In the genomic region with DNA sequence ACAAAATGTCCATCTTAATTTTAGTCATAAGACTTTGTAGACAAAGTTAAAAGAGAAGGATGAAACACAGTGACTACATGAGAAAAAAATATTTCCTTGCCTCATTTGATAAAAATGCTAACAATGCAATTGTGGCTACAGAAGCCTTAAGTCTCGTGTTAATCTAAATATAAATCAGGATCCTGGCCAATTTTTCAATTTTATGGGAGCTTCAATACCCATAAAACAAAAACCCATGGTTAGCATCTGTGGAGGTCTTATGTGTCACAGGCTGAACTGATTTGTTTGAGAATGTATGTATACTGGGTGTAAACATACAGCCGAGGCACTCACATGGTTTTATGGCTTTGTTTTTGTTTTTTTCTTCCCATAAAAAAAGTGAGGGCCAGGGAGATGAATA, we compare ENCODE assay signal across 8 mouse cellular contexts. TPM values are rescaled to one million over a fixed set of nuclear protein-coding genes. Genes with fewer than 3 reads are reported as not detected.
A peak's percentile ranks its signal among the peaks of the same experiment; 100 is the strongest.
DNase-seq lines count a peak whose midpoint lies in the region; ATAC-seq and TF ChIP-seq lines count a peak whose summit lies in the region.

No protein-coding gene starts in this region.

- TF ChIP-seq CTCF in heart, adult 2 months (IDR thresholded peaks at IDR 0.05): no peak
- no peak for TF ChIP-seq CTCF in CH12.LX (conservative IDR thresholded peaks at IDR 0.05 in 1 of 2, IDR thresholded peaks at IDR 0.05 in 1 of 2; ENCODE audit: low read depth in 2 of 2, low read length in 2 of 2)
- no peak for TF ChIP-seq CTCF in liver, postnatal 0 days (IDR thresholded peaks at IDR 0.05; ENCODE audit: low read depth)

- dilution Hi-C loops in CH12.LX (cut with MboI; ENCODE audit: extremely low pct_ligation_motif_present, extremely low pct_unique_long_range_greater_than_20kb, low sequenced_read_pairs): no loop called here

- peaks cover 12% of the 10 kb centered on the region; the same call in 1 of the 2 replicates for H3K36me3 ChIP-seq in heart, adult 2 months (ENCODE audit: control insufficient read depth, insufficient read depth, low read length)
- no peaks in the 10 kb centered on the region for H3K36me3 ChIP-seq in CH12.LX (replicated peaks in 1 of 2; ENCODE audit: control insufficient read depth in 1 of 2, insufficient read depth in 1 of 2, low read length in 1 of 2)
- no peaks in the 10 kb centered on the region for H3K36me3 ChIP-seq in forebrain, embryonic 14.5 days (ENCODE audit: control insufficient read depth, insufficient read depth, low read length)
- H3K36me3 ChIP-seq in liver, postnatal 0 days (replicated peaks; ENCODE audit: insufficient read depth, low read length): 0 out of 2 replicates have a peak, but pooled peaks cover 5% of the 10 kb centered on the region

- WGBS in heart, adult 2 months: 3% methylated on average over 2 of the region's 2 CpGs
- 25% methylated on average over 2 of the region's 2 CpGs for WGBS in forebrain, embryonic 14.5 days
- WGBS in liver, postnatal 0 days (ENCODE audit: insufficient replicate concordance): 12% methylated on average over 2 of the region's 2 CpGs

- TF ChIP-seq RAD21 in CH12.LX (IDR thresholded peaks at IDR 0.05; ENCODE audit: low read depth, low read length): no peak

- peaks cover 6% of the 10 kb centered on the region for H3K4me1 ChIP-seq in heart, adult 2 months (ENCODE audit: control insufficient read depth, insufficient read depth, low read length)
- peaks cover 3 to 11% of the 10 kb centered on the region in 2 experiments; a peak in 3 of 4 replicates for H3K4me1 ChIP-seq in CH12.LX (ENCODE audit: control insufficient read depth in 1 of 2, insufficient read depth in 2 of 2)
- H3K4me1 ChIP-seq in forebrain, embryonic 14.5 days (ENCODE audit: control insufficient read depth, insufficient read depth, low read length): peaks cover 5% of the 10 kb centered on the region
- H3K4me1 ChIP-seq in liver, postnatal 0 days (ENCODE audit: insufficient read depth): peaks cover 6% of the 10 kb centered on the region

- TF ChIP-seq POLR2A in heart, adult 2 months (IDR thresholded peaks at IDR 0.05; ENCODE audit: insufficient read depth, low read depth, low read length): no peak
- TF ChIP-seq POLR2A in CH12.LX (IDR thresholded peaks at IDR 0.05; ENCODE audit: low read depth, low read length): no peak

- H3K9me3 ChIP-seq in CH12.LX (replicated peaks; ENCODE audit: low read length): no peaks in the 10 kb centered on the region
- H3K9me3 ChIP-seq in forebrain, embryonic 14.5 days (replicated peaks; ENCODE audit: control insufficient read depth, low read length): no peaks in the 10 kb centered on the region
- no peaks in the 10 kb centered on the region for H3K9me3 ChIP-seq in liver, postnatal 0 days (ENCODE audit: low read length)

- H3K27ac ChIP-seq in heart, adult 2 months: peak overlapping the region; percentile 94
- no peak overlapping the region for H3K27ac ChIP-seq in CH12.LX (ENCODE audit: insufficient read depth, low read depth)
- peak overlapping the region; percentile 85 for H3K27ac ChIP-seq in forebrain, embryonic 14.5 days (ENCODE audit: low read depth, low read length)
- H3K27ac ChIP-seq in liver, postnatal 0 days (ENCODE audit: low read depth): peak overlapping the region; percentile 87

- no peak for DNase-seq in heart, adult 2 months
- DNase-seq in heart, adult 9 months (ENCODE audit: low spot score in 2 of 2): no peak
- DNase-seq in CH12.LX (ENCODE audit: extremely low read depth): no peak
- peak; percentile 14 for DNase-seq in forebrain, embryonic 14.5 days (ENCODE audit: low spot score)
- DNase-seq in liver, postnatal 0 days: no peak
- DNase-seq in B cell, adult 2 months: no peak
- DNase-seq in left cerebral cortex, adult 11 months (ENCODE audit: low spot score): no peak
- DNase-seq in frontal cortex, postnatal 10 days (ENCODE audit: low spot score in 2 of 2): no peak

- H3K9ac ChIP-seq in heart, adult 2 months (ENCODE audit: low read depth, low read length): peak overlapping the region; percentile 69; the same call in 1 of the 2 replicates
- H3K9ac ChIP-seq in CH12.LX (ENCODE audit: insufficient read depth, low read depth): peak overlapping the region; percentile 80
- peak overlapping the region; percentile 79 for H3K9ac ChIP-seq in forebrain, embryonic 14.5 days (ENCODE audit: low read length)
- H3K9ac ChIP-seq in liver, postnatal 0 days (replicated peaks): peak overlapping the region; percentile 91

- H3K4me2 ChIP-seq in CH12.LX (ENCODE audit: insufficient read depth, low read depth, poor library complexity, severe bottlenecking): peak overlapping the region; percentile 58; the same call in 1 of the 2 replicates
- peak overlapping the region; percentile 81 for H3K4me2 ChIP-seq in forebrain, embryonic 14.5 days (ENCODE audit: low read length)
- H3K4me2 ChIP-seq in liver, postnatal 0 days (ENCODE audit: low read depth, low read length): peak overlapping the region; percentile 86

- no peak for TF ChIP-seq EP300 in heart, adult 2 months (IDR thresholded peaks at IDR 0.05; ENCODE audit: insufficient read depth, low read depth, low read length)
- TF ChIP-seq EP300 in CH12.LX (IDR thresholded peaks at IDR 0.05; ENCODE audit: low read length): no peak
- TF ChIP-seq EP300 in liver, postnatal 0 days (IDR thresholded peaks at IDR 0.05; ENCODE audit: low read depth): no peak

- intact Hi-C loops in heart, adult 2 months (cut with DNase I): loop anchor here (1.0 to 2.0 kb wide), 2 partner anchors 41 to 124 kb away; a partner anchor contains a TSS

- peak overlapping the region; percentile 92 for H3K4me3 ChIP-seq in heart, adult 2 months
- peak overlapping the region; percentile 54 to 77 (median 62) for H3K4me3 ChIP-seq in CH12.LX (replicated peaks in 1 of 3; ENCODE audit: low read depth in 2 of 3, low read length in 2 of 3, poor library complexity in 1 of 3)
- peak overlapping the region; percentile 74 for H3K4me3 ChIP-seq in forebrain, embryonic 14.5 days (ENCODE audit: low read depth, low read length)
- peak overlapping the region; percentile 85 for H3K4me3 ChIP-seq in liver, postnatal 0 days (ENCODE audit: low read depth, low read length)

- in situ Hi-C loops in CH12.LX (cut with MboI; ENCODE audit: low pct_ligation_motif_present, low pct_unique_long_range_greater_than_20kb, low sequenced_read_pairs): loop anchor here (10.0 kb wide), 1 partner anchor 125 kb away; a partner anchor contains a TSS

- ATAC-seq in forebrain, embryonic 14.5 days: peak; percentile 0; the same call in 1 of the 2 replicates
- no peak for ATAC-seq in liver, postnatal 0 days

- no peaks in the 10 kb centered on the region for H3K27me3 ChIP-seq in heart, adult 2 months (ENCODE audit: control insufficient read depth, insufficient read depth, low read length)
- H3K27me3 ChIP-seq in CH12.LX (replicated peaks): no peaks in the 10 kb centered on the region
- no peaks in the 10 kb centered on the region for H3K27me3 ChIP-seq in forebrain, embryonic 14.5 days (replicated peaks; ENCODE audit: control insufficient read depth, insufficient read depth, low read length)
- no peaks in the 10 kb centered on the region for H3K27me3 ChIP-seq in liver, postnatal 0 days (ENCODE audit: insufficient read depth, low read length)

- H3K79me2 ChIP-seq in heart, adult 2 months (replicated peaks; ENCODE audit: control insufficient read depth, insufficient read depth, low read length): peaks cover 1% of the 10 kb centered on the region
- H3K79me2 ChIP-seq in CH12.LX (replicated peaks; ENCODE audit: control insufficient read depth, extremely low read depth, insufficient read depth, poor library complexity, severe bottlenecking): no peaks in the 10 kb centered on the region

TF ChIP-seq in CH12.LX, 34 proteins besides CTCF, POLR2A, EP300 and RAD21:
- TF ChIP-seq NRF1 (IDR thresholded peaks at IDR 0.05; ENCODE audit: low read depth, low read length) (no peak), MAFK (IDR thresholded peaks at IDR 0.05; ENCODE audit: insufficient replicate concordance, low read length) (0 out of 2 replicates have a peak, but pooled peaks have one; percentile 38), TBP (conservative IDR thresholded peaks at IDR 0.05; ENCODE audit: low read depth, low read length) (0 out of 2 replicates have a peak, but pooled peaks have one; percentile 0), CHD1 (IDR thresholded peaks at IDR 0.05; ENCODE audit: low read depth, low read length) (no peak), ZNF384 (IDR thresholded peaks at IDR 0.05; ENCODE audit: low read depth, low read length) (no peak)
TF ChIP-seq in CH12.LX: peak in this region for 2.

RNA-seq across cellular contexts. Expression of a gene that starts 0.7 kb away (rescaled TPM):
- 100 to 1,000 TPM; 103 to 129 TPM for total RNA-seq in heart, adult 2 months (2021)
- 61.8 and 136 TPM in 2 replicates for polyA plus RNA-seq in heart, adult 2 months (2012; rRNA removed)
- 4.7 and 6.0 TPM in 2 replicates for total RNA-seq in CH12.LX (2012; rRNA removed)
- 3.5 and 5.8 TPM in 2 replicates for total RNA-seq in CH12.LX (2014; rRNA removed)
- 3.9 and 4.6 TPM in 2 replicates for polyA plus RNA-seq in CH12.LX (2012; ENCODE audit: insufficient read length, low read depth)
- polyA plus RNA-seq in forebrain, embryonic 14.5 days (2014; fragmentation: Nextera tagmentation; extraction: Ambion mirVana): 28.9 and 31.0 TPM in 2 replicates
- polyA plus RNA-seq in liver, postnatal 0 days (2015; fragmentation: Nextera tagmentation; extraction: Ambion mirVana): 25.4 and 26.6 TPM in 2 replicates
